ENCODE assay signal across 11 mouse cellular contexts in the genomic region with DNA sequence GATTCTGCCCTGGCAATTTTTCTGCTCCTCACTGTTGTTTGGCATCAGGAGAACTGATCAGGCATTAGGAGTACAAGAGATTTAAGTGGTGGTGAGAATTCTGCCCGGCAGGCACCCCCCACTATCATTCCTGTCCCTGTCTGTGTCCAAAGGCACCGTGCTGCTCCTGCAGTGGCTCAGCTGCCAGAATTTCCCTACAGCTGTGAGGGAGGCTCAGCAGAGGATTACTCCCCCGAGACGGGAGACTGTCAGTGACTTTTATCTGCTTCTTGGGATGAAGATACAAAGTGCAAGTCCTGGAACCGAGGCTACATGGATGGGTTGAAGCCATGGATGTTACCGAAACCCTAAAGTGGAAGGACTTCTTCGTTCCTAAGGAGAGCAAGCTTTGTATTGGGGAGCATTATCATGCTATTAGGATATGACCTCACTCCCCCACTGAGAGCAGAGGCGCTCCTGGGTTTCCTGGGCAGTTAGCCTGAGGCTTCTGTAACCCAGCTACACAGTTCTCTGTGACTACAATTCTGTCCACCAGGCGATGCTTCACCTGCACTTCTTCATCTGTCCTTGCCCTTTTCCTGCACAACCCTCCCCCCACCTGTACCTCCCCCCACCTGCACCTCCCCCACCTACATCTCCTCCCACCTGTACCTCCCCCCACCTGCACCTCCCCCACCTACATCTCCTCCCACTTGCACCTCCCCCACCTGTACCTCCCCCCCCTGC.
A peak's percentile ranks its signal among the peaks of the same experiment; 100 is the strongest.
DNase-seq lines count a peak whose midpoint lies in the region; ATAC-seq and TF ChIP-seq lines count a peak whose summit lies in the region.
"Had no signal": no experiment of that assay in that cellular context is flagged by ENCODE, and none has a peak within 500 bp of the region (broad histone marks: within the 10 kb centered on the region; RNA-seq: fewer than 3 reads in every experiment).

No protein-coding gene starts in this region.

- ATAC-seq in kidney, postnatal 0 days (replicated peaks; ENCODE audit: low FRiP score, low read depth): no peak
- no peak for ATAC-seq in hindbrain, embryonic 12.5 days (ENCODE audit: low FRiP score)
- ATAC-seq in neural tube, embryonic 13.5 days (ENCODE audit: low read depth): peak; percentile 29; the same call in 1 of the 2 replicates

- no peak overlapping the region for H3K4me2 ChIP-seq in kidney, postnatal 0 days (ENCODE audit: low read length)
- H3K4me2 ChIP-seq in hindbrain, embryonic 12.5 days (replicated peaks): peak overlapping the region; percentile 21
- peak overlapping the region; percentile 34 for H3K4me2 ChIP-seq in neural tube, embryonic 13.5 days
- H3K4me2 ChIP-seq: lung, embryonic 15.5 days had no signal

- no peaks in the 10 kb centered on the region for H3K9me3 ChIP-seq in kidney, postnatal 0 days (replicated peaks; ENCODE audit: low read length)
- H3K9me3 ChIP-seq in hindbrain, embryonic 12.5 days (replicated peaks): no peaks in the 10 kb centered on the region
- H3K9me3 ChIP-seq in neural tube, embryonic 13.5 days: no peaks in the 10 kb centered on the region
- H3K9me3 ChIP-seq: lung, embryonic 15.5 days had no signal

- TF ChIP-seq POLR2A in brain, embryonic 14.5 days (IDR thresholded peaks at IDR 0.05; ENCODE audit: borderline replicate concordance, extremely low read depth, insufficient read depth, insufficient read length, poor library complexity, severe bottlenecking): no peak

- 7% methylated on average over 9 of the region's 9 CpGs for whole genome bisulfite sequencing in kidney, postnatal 0 days
- WGBS in hindbrain, embryonic 12.5 days: 7% methylated on average over 9 of the region's 9 CpGs
- WGBS in neural tube, embryonic 13.5 days: 6% methylated on average over 9 of the region's 9 CpGs

- H3K4me1 ChIP-seq in kidney, postnatal 0 days (replicated peaks; ENCODE audit: insufficient read depth, low read length): no peaks in the 10 kb centered on the region
- peaks cover 45% of the 10 kb centered on the region for H3K4me1 ChIP-seq in hindbrain, embryonic 12.5 days
- peaks cover 64% of the 10 kb centered on the region for H3K4me1 ChIP-seq in neural tube, embryonic 13.5 days (replicated peaks)
- H3K4me1 ChIP-seq: lung, embryonic 15.5 days had no signal

- H3K36me3 ChIP-seq in kidney, postnatal 0 days (ENCODE audit: insufficient read depth, low read length): no peaks in the 10 kb centered on the region
- no peaks in the 10 kb centered on the region for H3K36me3 ChIP-seq in hindbrain, embryonic 12.5 days
- H3K36me3 ChIP-seq in neural tube, embryonic 13.5 days: no peaks in the 10 kb centered on the region
- H3K36me3 ChIP-seq: lung, embryonic 15.5 days had no signal

- no peak for TF ChIP-seq CTCF in kidney, postnatal 0 days (IDR thresholded peaks at IDR 0.05; ENCODE audit: low read depth)
- no peak for TF ChIP-seq CTCF in brain, embryonic 14.5 days (IDR thresholded peaks at IDR 0.05; ENCODE audit: borderline replicate concordance, extremely low read depth, insufficient read depth, insufficient read length)

- H3K27me3 ChIP-seq in kidney, postnatal 0 days (ENCODE audit: insufficient read depth, low read length): no peaks in the 10 kb centered on the region
- H3K27me3 ChIP-seq in hindbrain, embryonic 12.5 days: no peaks in the 10 kb centered on the region
- H3K27me3 ChIP-seq in neural tube, embryonic 13.5 days: no peaks in the 10 kb centered on the region
- H3K27me3 ChIP-seq: lung, embryonic 15.5 days had no signal

- peak; percentile 50 for DNase-seq in kidney, postnatal 0 days (ENCODE audit: low spot score)
- no peak for DNase-seq in kidney, adult 18-20 months
- DNase-seq in brain, embryonic 14.5 days (ENCODE audit: low read depth): peak; percentile 59
- no peak for DNase-seq in cerebellum, postnatal 4 days (ENCODE audit: low spot score in 2 of 2)
- no peak for DNase-seq in urinary bladder, adult 2 months (ENCODE audit: low spot score)
- DNase-seq: adrenal gland, postnatal 25 days; cerebellum, postnatal 36 days; kidney, adult 8-10 months had no signal

- H3K27ac ChIP-seq in kidney, postnatal 0 days: no peak overlapping the region
- peak overlapping the region; percentile 68 for H3K27ac ChIP-seq in hindbrain, embryonic 12.5 days
- H3K27ac ChIP-seq in neural tube, embryonic 13.5 days (replicated peaks): peak overlapping the region; percentile 87
- H3K27ac ChIP-seq: lung, embryonic 15.5 days had no signal

- no peak overlapping the region for H3K9ac ChIP-seq in kidney, postnatal 0 days (ENCODE audit: low read depth, low read length)
- H3K9ac ChIP-seq in hindbrain, embryonic 12.5 days: no peak overlapping the region
- H3K9ac ChIP-seq in neural tube, embryonic 13.5 days: peak overlapping the region; percentile 38
- H3K9ac ChIP-seq: lung, embryonic 15.5 days had no signal

- H3K4me3 ChIP-seq in kidney, postnatal 0 days (replicated peaks; ENCODE audit: low read depth, low read length): no peak overlapping the region
- H3K4me3 ChIP-seq in hindbrain, embryonic 12.5 days: no peak overlapping the region
- no peak overlapping the region for H3K4me3 ChIP-seq in neural tube, embryonic 13.5 days
- H3K4me3 ChIP-seq: lung, embryonic 15.5 days had no signal

Comparison
In these comparisons a context has a peak if more than half of its experiments do, and no peak if none do; other contexts are left out.
1. DNase-seq: peak in kidney, postnatal 0 days (single experiment) and brain, embryonic 14.5 days (single experiment); none in kidney, adult 18-20 months (single experiment), cerebellum, postnatal 4 days (0 of 2) and urinary bladder, adult 2 months (single experiment).